Mouse (Mus musculus) liver, postnatal 0 days (tissue): ENCODE measurements around the gene M1ap.

Experiments used
- CTCF ChIP-seq: sonication (generic); IDR thresholded peaks from 2 replicates; pipeline ENCODE4 v1.5.1; 2016; ENCODE audit warnings: antibody characterized with exemption, low read depth
- EP300 ChIP-seq: IDR thresholded peaks from 2 replicates; pipeline ENCODE4 v1.6.1; 2016; ENCODE audit warnings: antibody characterized with exemption, low read depth, mild to moderate bottlenecking

GRCm38 (mm10) chr6:83031111-83031510, 84.4 kb downstream of the M1ap start:
- TF ChIP-seq CTCF (no peak), EP300 (no peak)
